Mouse (Mus musculus): ENCODE measurements around the gene Rpusd2. TPM values are rescaled to one million over a fixed set of nuclear protein-coding genes. Genes with fewer than 3 reads are reported as not detected.

Gene Rpusd2
- 2.6 TPM for polyA plus RNA-seq (2017; shearing (Covaris generic))

GRCm38 (mm10) chr2:119034656-119035396, at the start of gene Rpusd2:
Gene Rpusd2 (plus strand): TSS chr2:119034790.

GRCm38 (mm10) chr2:119028941-119029551, 5.5 kb upstream of the Rpusd2 start, which contains the start of gene Ccdc32:
Gene Ccdc32 (minus strand): TSS chr2:119029393.

GRCm38 (mm10) chr2:119046649-119047611, 12.3 kb downstream of the Rpusd2 start, which contains the start of gene Knl1:
Gene Knl1 (plus strand): TSS chr2:119047119.

Other genes with a start within 250 kb of the Rpusd2 start
- 5.5 TPM for gene Knstrn, start 220.8 kb upstream of the Rpusd2 start, polyA plus RNA-seq (2017; shearing (Covaris generic))
- 79.5 TPM for gene Ivd, start 172.8 kb upstream of the Rpusd2 start, polyA plus RNA-seq (2017; shearing (Covaris generic))
- 23.6 TPM for gene Bahd1, start 134.4 kb upstream of the Rpusd2 start, polyA plus RNA-seq (2017; shearing (Covaris generic))
- 0.47 TPM for gene Chst14, start 108.3 kb upstream of the Rpusd2 start, polyA plus RNA-seq (2017; shearing (Covaris generic))
- 10.9 TPM for gene Ccdc32, start 5.4 kb upstream of the Rpusd2 start, polyA plus RNA-seq (2017; shearing (Covaris generic))
- 1.3 TPM for gene Knl1, start 12.3 kb downstream of the Rpusd2 start, polyA plus RNA-seq (2017; shearing (Covaris generic))
- 3.1 TPM for gene Rad51, start 78.0 kb downstream of the Rpusd2 start, polyA plus RNA-seq (2017; shearing (Covaris generic))
- 21.8 TPM for gene Rmdn3, start 122.2 kb downstream of the Rpusd2 start, polyA plus RNA-seq (2017; shearing (Covaris generic))
- gene Gchfr, start 133.0 kb downstream of the Rpusd2 start, polyA plus RNA-seq (2017; shearing (Covaris generic)) = not detected
- 0.44 TPM for gene Gm14137, start 139.7 kb downstream of the Rpusd2 start, polyA plus RNA-seq (2017; shearing (Covaris generic))
- gene Zfyve19, start 173.8 kb downstream of the Rpusd2 start, polyA plus RNA-seq (2017; shearing (Covaris generic)) = 25.3 TPM
- gene Dnajc17, start 174.0 kb downstream of the Rpusd2 start, polyA plus RNA-seq (2017; shearing (Covaris generic)) = 19.4 TPM
- gene Ppp1r14d, start 195.1 kb downstream of the Rpusd2 start, polyA plus RNA-seq (2017; shearing (Covaris generic)) = not detected
- gene Spint1, start 202.6 kb downstream of the Rpusd2 start, polyA plus RNA-seq (2017; shearing (Covaris generic)) = not detected
- gene Rhov, start 236.5 kb downstream of the Rpusd2 start, polyA plus RNA-seq (2017; shearing (Covaris generic)) = not detected